7 mouse cellular contexts compared by ENCODE assay signal in the genomic region with DNA sequence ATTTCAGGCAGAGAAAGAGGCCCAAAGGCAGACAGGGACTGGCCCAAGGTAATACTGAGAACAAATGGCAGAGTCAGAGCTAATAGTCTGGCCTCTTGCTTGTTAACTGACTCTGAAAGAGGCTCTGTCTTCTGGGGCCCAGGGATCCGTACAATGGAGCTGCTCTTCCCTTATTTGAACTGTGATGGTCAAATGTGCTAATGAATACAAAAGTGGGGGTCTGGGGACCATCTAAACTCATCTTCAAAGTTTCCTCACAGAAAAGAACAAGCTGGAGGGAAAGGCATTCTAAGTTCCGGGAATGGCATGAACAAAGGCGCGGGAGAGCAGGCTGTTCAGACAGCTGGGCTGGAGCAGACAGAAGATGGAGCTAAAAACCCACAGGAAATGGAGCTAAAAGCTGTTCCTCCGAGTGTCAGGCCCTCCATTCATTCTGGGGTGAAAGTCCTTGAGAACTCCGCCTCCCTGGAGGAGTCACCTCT. TPM values are rescaled to one million over a fixed set of nuclear protein-coding genes. Genes with fewer than 3 reads are reported as not detected.
DNase-seq lines count a peak whose midpoint lies in the region; ATAC-seq lines count a peak whose summit lies in the region.

No protein-coding gene starts in this region.

- H3K9me3 ChIP-seq in lung, embryonic 16.5 days (ENCODE audit: control insufficient read depth, low read length), result peaks cover 3% of the 10 kb centered on the region; the same call in 1 of the 2 replicates
- peaks cover 6% of the 10 kb centered on the region; the same call in 1 of the 2 replicates for H3K9me3 ChIP-seq in embryonic facial prominence, embryonic 14.5 days (ENCODE audit: control insufficient read depth, low read length)
- H3K9me3 ChIP-seq in intestine, embryonic 15.5 days, result no peaks in the 10 kb centered on the region

- H3K27me3 ChIP-seq in lung, embryonic 16.5 days (ENCODE audit: control insufficient read depth, insufficient read depth, low read depth, low read length), result no peaks in the 10 kb centered on the region
- H3K27me3 ChIP-seq in embryonic facial prominence, embryonic 14.5 days (replicated peaks; ENCODE audit: control insufficient read depth, insufficient read depth, low read length), result no peaks in the 10 kb centered on the region
- no peaks in the 10 kb centered on the region for H3K27me3 ChIP-seq in intestine, embryonic 15.5 days (replicated peaks)

- intact Hi-C loops in gastrocnemius, postnatal 14 days (cut with DNase I; ENCODE audit: low total_unique reads), result no loop called here

- DNase-seq in lung, postnatal 25 days (ENCODE audit: low spot score), result no peak
- DNase-seq in embryonic facial prominence, embryonic 14.5 days (ENCODE audit: low spot score), result peak; percentile 57
- DNase-seq in lung, postnatal 10 days, result peak; percentile 26
- DNase-seq in ovary, adult 18-20 months (ENCODE audit: low spot score), result no peak
- DNase-seq in gastrocnemius, postnatal 14 days, result no peak

- peaks cover 18% of the 10 kb centered on the region for H3K4me1 ChIP-seq in lung, embryonic 16.5 days (replicated peaks; ENCODE audit: control insufficient read depth, insufficient read depth, low read length)
- H3K4me1 ChIP-seq in embryonic facial prominence, embryonic 14.5 days (ENCODE audit: control insufficient read depth, insufficient read depth, low read length), result peaks cover 11% of the 10 kb centered on the region
- H3K4me1 ChIP-seq in intestine, embryonic 15.5 days (replicated peaks), result 0 out of 2 replicates have a peak, but pooled peaks cover 4% of the 10 kb centered on the region

- no peak overlapping the region for H3K4me3 ChIP-seq in lung, embryonic 16.5 days (ENCODE audit: low read length)
- no peak overlapping the region for H3K4me3 ChIP-seq in embryonic facial prominence, embryonic 14.5 days (ENCODE audit: low read depth, low read length)
- H3K4me3 ChIP-seq in intestine, embryonic 15.5 days (replicated peaks), result no peak overlapping the region

- peak; percentile 18 for ATAC-seq in lung, embryonic 16.5 days (ENCODE audit: low read depth)
- ATAC-seq in embryonic facial prominence, embryonic 14.5 days (ENCODE audit: low read depth), result peak; percentile 56
- peak; percentile 66 for ATAC-seq in intestine, embryonic 15.5 days

- no peak overlapping the region for H3K4me2 ChIP-seq in lung, embryonic 16.5 days (ENCODE audit: low read depth, low read length)
- H3K4me2 ChIP-seq in embryonic facial prominence, embryonic 14.5 days (ENCODE audit: low read depth, low read length), result no peak overlapping the region
- no peak overlapping the region for H3K4me2 ChIP-seq in intestine, embryonic 15.5 days (replicated peaks)

- WGBS in lung, embryonic 16.5 days, result 46% methylated on average over 6 of the region's 6 CpGs
- 54% methylated on average over 6 of the region's 6 CpGs for WGBS in embryonic facial prominence, embryonic 14.5 days
- WGBS in intestine, embryonic 15.5 days, result 51% methylated on average over 6 of the region's 6 CpGs

- H3K9ac ChIP-seq in lung, embryonic 16.5 days (ENCODE audit: low read length), result peak overlapping the region; percentile 36
- no peak overlapping the region for H3K9ac ChIP-seq in embryonic facial prominence, embryonic 14.5 days (ENCODE audit: low read depth, low read length)
- H3K9ac ChIP-seq in intestine, embryonic 15.5 days, result no peak overlapping the region

- peak overlapping the region; percentile 93 for H3K27ac ChIP-seq in lung, embryonic 16.5 days (ENCODE audit: low read length)
- H3K27ac ChIP-seq in embryonic facial prominence, embryonic 14.5 days (replicated peaks; ENCODE audit: low read depth, low read length), result peak overlapping the region; percentile 88
- peak overlapping the region; percentile 45 for H3K27ac ChIP-seq in intestine, embryonic 15.5 days

- H3K36me3 ChIP-seq in lung, embryonic 16.5 days (ENCODE audit: control insufficient read depth, insufficient read depth, low read length), result no peaks in the 10 kb centered on the region
- H3K36me3 ChIP-seq in embryonic facial prominence, embryonic 14.5 days (ENCODE audit: control insufficient read depth, insufficient read depth, low read length), result no peaks in the 10 kb centered on the region
- no peaks in the 10 kb centered on the region for H3K36me3 ChIP-seq in intestine, embryonic 15.5 days

RNA-seq across cellular contexts. Expression of a gene that starts 4.0 kb away (rescaled TPM):
- 8.9 and 9.9 TPM in 2 replicates for polyA plus RNA-seq in lung, embryonic 16.5 days (2015; fragmentation: Nextera tagmentation; extraction: Ambion mirVana)
- polyA plus RNA-seq in embryonic facial prominence, embryonic 14.5 days (2014; fragmentation: Nextera tagmentation; extraction: Ambion mirVana), result 3.0 and 4.8 TPM in 2 replicates
- polyA plus RNA-seq in intestine, embryonic 15.5 days (2015; fragmentation: Nextera tagmentation; extraction: Ambion mirVana), result 4.5 and 9.0 TPM in 2 replicates
- total RNA-seq in gastrocnemius, postnatal 14 days (2021), result under 1 TPM; 0.16 to 0.23 TPM

RNA-seq across cellular contexts. Expression of a gene that starts 29.6 kb away (rescaled TPM):
- polyA plus RNA-seq in lung, embryonic 16.5 days (2015; fragmentation: Nextera tagmentation; extraction: Ambion mirVana), result 1.2 and 1.6 TPM in 2 replicates
- 1.3 and 3.5 TPM in 2 replicates for polyA plus RNA-seq in embryonic facial prominence, embryonic 14.5 days (2014; fragmentation: Nextera tagmentation; extraction: Ambion mirVana)
- polyA plus RNA-seq in intestine, embryonic 15.5 days (2015; fragmentation: Nextera tagmentation; extraction: Ambion mirVana), result 0.54 and 0.77 TPM in 2 replicates
- 10 to 100 TPM; 36.0 to 40.5 TPM for total RNA-seq in gastrocnemius, postnatal 14 days (2021)

RNA-seq across cellular contexts. Expression of a gene that starts 33.7 kb away (rescaled TPM):
- polyA plus RNA-seq in lung, embryonic 16.5 days (2015; fragmentation: Nextera tagmentation; extraction: Ambion mirVana), result 46.9 and 49.8 TPM in 2 replicates
- 43.3 and 51.9 TPM in 2 replicates for polyA plus RNA-seq in embryonic facial prominence, embryonic 14.5 days (2014; fragmentation: Nextera tagmentation; extraction: Ambion mirVana)
- polyA plus RNA-seq in intestine, embryonic 15.5 days (2015; fragmentation: Nextera tagmentation; extraction: Ambion mirVana), result 41.1 and 42.1 TPM in 2 replicates
- 10 to 100 TPM; 21.2 to 24.9 TPM for total RNA-seq in gastrocnemius, postnatal 14 days (2021)

RNA-seq across cellular contexts. Expression of a gene that starts 47.3 kb away (rescaled TPM):
- polyA plus RNA-seq in lung, embryonic 16.5 days (2015; fragmentation: Nextera tagmentation; extraction: Ambion mirVana), result 350 and 370 TPM in 2 replicates
- 363 and 429 TPM in 2 replicates for polyA plus RNA-seq in embryonic facial prominence, embryonic 14.5 days (2014; fragmentation: Nextera tagmentation; extraction: Ambion mirVana)
- 372 and 444 TPM in 2 replicates for polyA plus RNA-seq in intestine, embryonic 15.5 days (2015; fragmentation: Nextera tagmentation; extraction: Ambion mirVana)
- 100 to 1,000 TPM; 304 to 343 TPM for total RNA-seq in gastrocnemius, postnatal 14 days (2021)

Comparison
In these comparisons a context has a peak if more than half of its experiments do, and no peak if none do; other contexts are left out.
1. DNase-seq: peak in embryonic facial prominence, embryonic 14.5 days (single experiment) and lung, postnatal 10 days (single experiment); none in lung, postnatal 25 days (single experiment), ovary, adult 18-20 months (single experiment) and gastrocnemius, postnatal 14 days (single experiment).
2. Peak in every context shown above with its lines, with median percentiles within 50 percentile points of each other: ATAC-seq and H3K27ac ChIP-seq.